Mouse (Mus musculus) common myeloid progenitor, adult 5-6 weeks (primary cell): ENCODE data around the gene Hps3. TPM values are rescaled to one million over a fixed set of nuclear protein-coding genes. Genes with fewer than 3 reads are reported as not detected.
"Not testable (repeated sequence)": the region's sequence is repeated elsewhere in the genome, so short reads cannot be mapped to it uniquely, and the experiment has no call there.

Source experiments
- ATAC-seq: replicated peaks from 2 replicates; pipeline ENCODE4 v1.8.0; 2016; ENCODE audit warnings: low read depth, mild to moderate bottlenecking, moderate TSS enrichment, inconsistent platforms; ENCODE audit not compliant: poor library complexity, severe bottlenecking
- total RNA-seq: library from RNA; stranded (forward); fragments of 200-1000, 187-1606 nt; gene quantifications from 2 replicates; pipeline ENCODE4 v1.2.3, GENCODE M21; 2017

Gene Hps3
- 23.5 and 29.4 TPM in 2 replicates for total RNA-seq

DNA sequence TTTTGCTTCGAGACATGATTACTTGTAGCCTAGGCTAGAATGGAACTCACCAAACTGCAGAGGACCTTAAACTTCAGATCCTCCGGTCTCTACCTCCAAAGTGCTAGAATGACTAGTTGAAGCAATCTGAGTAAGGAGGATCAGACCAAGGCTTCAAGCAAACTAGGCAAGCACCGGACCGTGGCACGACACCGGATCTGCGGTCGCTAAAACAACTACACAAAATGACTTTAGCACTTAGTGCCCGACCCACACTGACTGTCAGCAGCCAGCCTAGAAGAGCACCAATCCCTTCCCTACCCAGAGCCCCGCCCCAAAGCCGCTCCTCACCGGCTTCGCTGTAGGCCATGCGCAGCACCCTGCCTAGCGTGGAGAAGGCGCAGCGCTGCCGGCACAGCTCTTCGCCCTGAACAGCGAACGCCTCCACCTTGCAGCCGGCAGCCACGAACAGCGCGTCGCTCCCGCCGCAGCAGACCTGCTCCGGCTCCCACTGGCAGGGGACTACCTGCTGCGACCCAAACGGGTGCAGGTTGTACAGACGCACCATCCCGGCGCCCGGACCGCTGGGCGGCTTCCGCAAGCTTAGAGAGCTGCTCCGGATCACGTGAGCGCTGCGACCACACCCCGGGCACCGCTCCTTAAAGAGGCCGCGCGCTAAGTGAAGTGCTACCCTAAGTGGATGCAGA is at the start of gene Hps3:
Hps3 (minus strand) TSS at position 597 of the 686 bp plus-strand sequence.
- peak; percentile 96 for ATAC-seq

- ATAC-seq, result no peak
Measured at GRCm38 (mm10) chr3:20082161-20082560, 47.0 kb upstream of the Hps3 start.

DNA sequence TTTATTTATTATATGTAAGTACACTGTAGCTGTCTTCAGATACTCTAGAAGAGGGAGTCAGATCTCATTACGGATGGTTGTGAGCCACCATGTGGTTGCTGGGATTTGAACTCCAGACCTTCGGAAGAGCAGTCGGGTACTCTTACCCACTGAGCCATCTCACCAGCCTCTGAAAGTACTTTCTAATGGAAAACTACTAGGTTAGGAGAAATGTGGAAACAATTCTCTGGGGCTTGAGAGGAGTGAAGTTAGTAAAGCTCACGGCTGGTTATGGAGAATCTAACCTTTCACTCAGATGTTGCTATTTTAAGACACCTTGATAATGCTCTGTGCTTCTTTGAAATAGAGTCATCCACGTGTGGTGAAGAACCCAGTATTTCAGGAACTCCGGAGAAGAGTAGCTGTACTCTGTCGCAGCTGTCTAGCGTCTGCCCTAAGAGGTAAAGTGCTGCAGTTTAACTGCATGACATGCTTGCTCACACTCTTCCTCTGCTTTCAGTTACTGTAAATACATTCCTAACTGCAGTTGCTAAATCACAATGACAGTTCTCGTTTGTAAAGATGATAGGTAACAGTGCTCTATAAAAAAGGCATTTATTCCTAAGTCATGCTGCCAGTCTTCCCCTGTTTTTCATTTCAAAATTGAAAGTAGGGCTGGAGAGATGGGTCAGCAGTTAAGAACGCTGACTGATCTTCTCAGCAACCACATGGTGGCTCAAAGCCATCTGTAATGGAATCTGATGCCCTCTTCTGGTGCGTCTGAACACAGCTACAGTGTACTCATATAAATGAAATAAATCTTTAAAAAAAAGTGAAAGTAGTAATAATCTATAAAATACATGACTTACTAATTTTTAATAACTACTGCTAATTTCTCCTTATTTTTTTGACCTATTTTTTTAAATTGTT is 41.3 kb upstream of the Hps3 start:
- peak; percentile 74 for ATAC-seq

GRCm38 (mm10) chr3:20058197-20058541 is 23.1 kb upstream of the Hps3 start:
- no peak for ATAC-seq

DNA sequence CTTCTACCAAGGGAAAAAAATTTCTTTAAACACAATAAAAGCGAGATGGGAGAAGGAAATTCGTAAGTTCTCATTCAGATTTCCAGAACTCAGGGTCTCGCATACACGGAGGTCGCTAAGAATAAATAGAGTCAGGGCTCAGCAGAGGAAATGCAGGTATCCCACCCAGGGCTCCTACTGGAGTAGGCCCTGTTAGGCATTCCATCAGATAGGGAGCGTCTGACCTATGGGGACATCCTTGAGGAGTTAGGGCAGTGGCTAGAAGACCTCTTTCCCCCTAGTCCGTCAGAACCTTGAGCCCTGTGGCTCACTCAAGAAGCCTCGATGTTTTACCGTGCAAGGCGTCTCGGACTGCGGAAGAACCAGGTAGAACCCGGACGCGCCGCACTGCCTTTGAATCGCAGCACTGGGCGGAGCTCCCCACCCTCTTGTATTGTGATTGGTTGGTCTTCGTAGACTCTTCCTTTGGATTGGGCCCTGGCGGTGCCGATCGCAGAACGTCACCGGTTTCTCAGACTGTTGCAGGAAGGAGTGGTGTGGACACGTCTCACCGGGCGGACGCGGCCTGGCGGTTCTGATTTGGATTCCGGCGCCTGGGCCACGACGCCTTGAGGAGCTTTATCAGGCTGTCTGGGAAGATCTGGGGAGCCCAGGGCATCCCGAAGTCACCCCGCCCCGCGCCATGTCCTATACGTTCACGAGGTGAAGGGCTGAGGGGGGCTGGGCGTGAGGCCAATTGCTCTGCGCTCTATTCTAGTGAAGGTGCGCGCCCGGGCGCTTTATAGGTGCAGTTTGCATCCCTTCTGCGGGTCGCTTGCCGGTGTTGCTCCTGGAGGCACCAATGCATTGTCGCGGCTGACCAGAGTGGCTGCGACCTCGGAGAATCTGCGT is 22.4 kb upstream of the Hps3 start, which contains the start of gene Hltf:
Hltf (plus strand) TSS at position 506 of the 891 bp plus-strand sequence.
- peak; percentile 100 for ATAC-seq

DNA sequence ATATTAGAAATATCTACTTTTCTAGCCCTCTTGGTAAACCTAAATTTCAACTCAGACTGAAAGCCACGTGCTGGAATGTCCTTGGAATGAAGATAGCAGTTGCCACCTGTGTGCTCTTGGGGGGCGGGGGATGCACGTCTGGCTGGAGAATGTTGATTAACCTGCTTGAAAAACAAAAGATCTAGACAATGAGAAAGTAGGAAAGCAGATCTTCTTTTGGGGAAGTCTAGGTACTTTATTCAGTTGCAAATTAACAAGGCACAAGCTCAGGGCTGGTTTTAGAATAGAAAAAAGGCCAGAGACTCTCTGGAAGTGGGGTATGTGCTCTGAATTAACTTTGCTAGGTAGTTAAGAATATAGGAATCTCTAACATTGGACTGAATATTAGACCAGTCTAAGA is 9.6 kb upstream of the Hps3 start:
- not testable (repeated sequence) for ATAC-seq

- not testable (repeated sequence) for ATAC-seq
Measured at GRCm38 (mm10) chr3:20041461-20041860, 6.3 kb upstream of the Hps3 start.

DNA sequence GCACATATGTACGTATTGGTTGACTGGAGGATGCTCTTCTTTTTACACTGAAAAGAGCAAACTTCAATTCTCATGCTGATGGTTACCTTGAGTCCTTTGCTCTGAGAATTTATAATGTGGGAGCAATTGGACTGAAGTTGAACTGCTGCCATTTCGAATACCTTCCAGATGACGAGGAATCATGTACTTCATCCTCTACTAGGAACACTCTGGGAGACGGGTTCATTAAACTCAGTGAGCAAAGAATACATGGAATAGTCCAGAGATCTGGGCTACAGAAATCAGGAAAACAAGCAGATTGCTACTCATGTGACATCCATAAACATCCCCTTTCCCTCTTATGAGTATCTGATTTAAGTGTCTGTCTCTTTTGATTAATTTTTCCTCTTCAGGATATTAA is 954 bp upstream of the Hps3 start:
- ATAC-seq, result no peak

GRCm38 (mm10) chr3:20033761-20034718 is 1.1 kb downstream of the Hps3 start:
- ATAC-seq, result peak; percentile 27

- ATAC-seq, result no peak
Measured at GRCm38 (mm10) chr3:20030807-20031206, 4.3 kb downstream of the Hps3 start.

DNA sequence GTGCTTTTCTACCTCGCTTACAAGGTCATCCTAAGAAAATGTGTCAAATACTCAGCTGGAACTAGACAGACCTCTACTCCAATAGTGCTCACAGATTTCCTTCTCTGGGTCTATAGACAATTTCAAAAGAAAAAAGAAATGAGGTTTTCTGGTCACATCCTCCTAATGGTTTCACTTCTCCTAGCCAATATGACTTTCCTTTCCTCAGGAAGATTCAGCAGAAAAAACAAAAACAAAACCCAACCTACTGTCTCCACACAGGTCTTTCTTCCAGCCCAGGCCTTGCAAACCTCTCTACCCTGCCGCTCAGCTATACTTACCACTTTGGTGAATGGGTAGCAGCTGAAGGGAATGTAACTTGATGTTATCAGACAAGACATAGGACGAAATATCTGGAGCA is 6.5 kb downstream of the Hps3 start:
- peak; percentile 39 for ATAC-seq

DNA sequence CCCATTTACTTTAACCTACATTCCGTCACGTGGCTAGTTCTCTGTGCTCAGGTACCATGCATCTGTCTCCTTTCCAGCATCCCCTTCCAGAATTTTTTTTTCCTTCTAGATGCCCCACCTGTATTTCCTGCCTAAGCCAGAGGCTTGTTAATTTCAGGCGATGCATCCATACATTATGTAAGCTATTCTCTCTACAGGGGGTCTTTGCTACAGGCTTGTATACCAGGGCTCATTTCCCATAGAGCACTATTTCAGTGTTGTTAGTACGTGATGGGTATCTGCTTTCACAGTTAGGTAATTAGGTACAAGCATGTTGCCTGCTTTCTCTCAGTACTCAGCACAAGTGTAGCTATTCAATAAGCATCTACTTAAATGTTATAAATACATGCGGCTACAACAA is 7.3 kb downstream of the Hps3 start:
- ATAC-seq, result no peak

GRCm38 (mm10) chr3:20026996-20027689 is 8.0 kb downstream of the Hps3 start:
- peak; percentile 97 for ATAC-seq

GRCm38 (mm10) chr3:20026481-20026880 is 8.6 kb downstream of the Hps3 start:
- peak; percentile 24; the same call in 1 of the 2 replicates for ATAC-seq

- no peak for ATAC-seq
Measured at GRCm38 (mm10) chr3:20023832-20024231, 11.3 kb downstream of the Hps3 start.

- ATAC-seq, result no peak
Measured at GRCm38 (mm10) chr3:20018076-20018475, 17.0 kb downstream of the Hps3 start.

GRCm38 (mm10) chr3:20014454-20014853 is 20.7 kb downstream of the Hps3 start:
- ATAC-seq, result no peak

GRCm38 (mm10) chr3:20010905-20011304 is 24.2 kb downstream of the Hps3 start:
- not testable (repeated sequence) for ATAC-seq

- no peak for ATAC-seq
Measured at GRCm38 (mm10) chr3:20010464-20010863, 24.7 kb downstream of the Hps3 start.
